Mouse (Mus musculus): ENCODE data around the gene Dlg4. TPM values are rescaled to one million over a fixed set of nuclear protein-coding genes. Genes with fewer than 3 reads are reported as not detected.

The Dlg4 gene
- total RNA-seq, 4 experiments from 2014 or later, result 3.3 to 6.9 (median 4.2) TPM

- no peak for DNase-seq (ENCODE audit: low spot score in 2 of 2)
Measured at GRCm38 (mm10) chr11:70019495-70020021, 2.8 kb downstream of the Dlg4 start.

GRCm38 (mm10) chr11:70020022-70020631 is 3.4 kb downstream of the Dlg4 start:
- no peak for DNase-seq (ENCODE audit: low spot score in 2 of 2)

- DNase-seq (ENCODE audit: low spot score in 2 of 2), result peak; percentile 66 to 71
Measured at GRCm38 (mm10) chr11:70020731-70021263, 4.1 kb downstream of the Dlg4 start.

- peak; percentile 98 for DNase-seq (ENCODE audit: low spot score in 2 of 2)
Measured at GRCm38 (mm10) chr11:70021264-70022132, 4.8 kb downstream of the Dlg4 start.

- DNase-seq (ENCODE audit: low spot score in 2 of 2), result no peak
Measured at GRCm38 (mm10) chr11:70023481-70024150, 6.9 kb downstream of the Dlg4 start.

DNA sequence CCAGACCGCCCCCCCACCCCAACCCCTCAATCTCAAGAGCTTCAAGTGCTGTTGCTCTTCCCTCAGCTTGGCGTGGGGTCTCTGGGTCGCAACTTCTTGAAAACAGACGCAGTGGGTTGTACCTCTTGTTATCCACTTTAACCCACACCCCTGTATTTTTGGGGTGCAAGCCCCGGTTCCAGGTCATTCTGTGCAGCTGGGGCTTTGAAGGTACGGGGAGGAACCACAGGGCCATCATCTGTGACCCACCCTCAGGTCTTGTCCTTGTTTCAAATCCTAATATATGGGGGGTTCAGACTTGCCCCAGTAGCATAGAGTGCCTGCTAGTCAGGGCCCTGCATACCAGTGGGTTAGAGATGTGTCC is 7.4 kb downstream of the Dlg4 start:
- DNase-seq (ENCODE audit: low spot score in 2 of 2), result no peak

DNA sequence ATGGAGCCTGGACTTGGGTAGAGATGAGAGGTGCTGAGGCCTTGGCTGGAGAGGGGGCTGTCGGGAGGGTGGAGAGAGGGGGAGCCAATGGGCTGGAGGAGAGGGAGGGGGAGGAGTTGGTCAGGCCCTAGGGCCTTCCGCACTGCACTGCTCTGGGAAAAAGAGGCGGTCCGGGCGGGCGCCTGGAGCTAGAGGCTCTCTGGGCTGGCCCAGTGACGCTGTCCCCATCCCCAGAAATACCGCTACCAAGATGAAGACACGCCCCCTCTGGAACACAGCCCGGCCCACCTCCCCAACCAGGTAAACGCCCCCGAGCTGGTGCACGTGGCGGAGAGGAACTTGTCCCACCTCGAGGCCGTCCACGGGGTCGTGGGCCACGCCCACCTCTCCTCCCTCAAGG is 9.9 kb downstream of the Dlg4 start:
- DNase-seq (ENCODE audit: low spot score in 2 of 2), result peak; percentile 33 to 65

DNA sequence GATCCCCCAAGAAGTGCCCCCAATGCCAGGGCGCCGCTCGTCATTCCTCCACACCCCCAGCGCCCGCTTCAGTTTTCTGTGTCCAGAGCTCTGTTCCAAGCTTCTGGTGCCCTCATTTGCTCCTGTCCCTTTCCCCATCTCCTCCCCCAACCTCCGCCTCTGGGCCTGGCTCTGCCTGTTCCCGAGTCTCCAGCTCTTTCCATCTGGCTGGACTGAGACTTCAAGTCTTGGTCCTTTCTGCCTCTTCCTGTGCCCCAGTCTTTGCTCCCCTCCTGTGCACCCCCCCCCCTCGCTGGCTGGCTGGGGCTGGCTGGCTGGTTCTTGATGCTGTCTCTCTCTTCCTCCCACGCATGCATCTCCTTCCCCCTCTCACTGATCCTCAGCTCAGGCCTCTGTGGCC is 10.7 kb downstream of the Dlg4 start:
- DNase-seq (ENCODE audit: low spot score in 2 of 2), result no peak

DNA sequence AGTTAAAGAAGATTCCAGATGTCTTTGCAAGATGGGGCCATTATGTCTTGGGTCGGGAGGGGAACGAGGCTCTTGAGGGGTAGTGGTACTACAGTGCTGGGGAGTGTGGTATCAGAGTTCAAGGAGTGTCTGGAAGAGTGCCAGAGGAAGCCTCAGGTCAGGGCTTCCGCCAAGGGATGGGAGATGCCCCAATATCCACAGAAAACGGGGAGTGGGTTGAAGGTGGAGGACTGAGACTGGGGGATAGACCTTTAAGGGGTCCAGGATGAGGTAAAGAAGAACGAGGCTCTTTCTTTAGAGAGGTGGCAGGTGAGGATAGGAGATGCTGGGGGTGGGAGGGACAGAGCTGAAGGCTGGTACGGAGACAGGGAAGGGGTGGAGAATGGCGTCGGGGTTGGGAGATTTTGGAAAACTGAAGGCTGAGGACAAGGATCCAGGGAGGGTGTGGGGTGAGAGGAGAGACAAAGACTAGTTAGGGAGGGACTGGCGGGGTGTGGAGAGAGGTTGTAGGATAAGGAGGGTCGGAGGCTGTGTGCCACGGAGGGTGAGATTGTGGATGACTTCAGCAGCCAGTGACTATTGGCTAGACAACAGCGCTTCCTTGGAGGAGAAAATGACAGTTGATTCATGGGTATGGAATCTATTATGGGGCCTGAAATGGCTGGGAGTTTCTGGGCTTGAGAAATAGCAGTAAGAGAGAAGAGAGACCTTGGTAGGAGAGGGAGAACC is 11.8 kb downstream of the Dlg4 start:
- DNase-seq (ENCODE audit: low spot score in 2 of 2), result no peak

DNA sequence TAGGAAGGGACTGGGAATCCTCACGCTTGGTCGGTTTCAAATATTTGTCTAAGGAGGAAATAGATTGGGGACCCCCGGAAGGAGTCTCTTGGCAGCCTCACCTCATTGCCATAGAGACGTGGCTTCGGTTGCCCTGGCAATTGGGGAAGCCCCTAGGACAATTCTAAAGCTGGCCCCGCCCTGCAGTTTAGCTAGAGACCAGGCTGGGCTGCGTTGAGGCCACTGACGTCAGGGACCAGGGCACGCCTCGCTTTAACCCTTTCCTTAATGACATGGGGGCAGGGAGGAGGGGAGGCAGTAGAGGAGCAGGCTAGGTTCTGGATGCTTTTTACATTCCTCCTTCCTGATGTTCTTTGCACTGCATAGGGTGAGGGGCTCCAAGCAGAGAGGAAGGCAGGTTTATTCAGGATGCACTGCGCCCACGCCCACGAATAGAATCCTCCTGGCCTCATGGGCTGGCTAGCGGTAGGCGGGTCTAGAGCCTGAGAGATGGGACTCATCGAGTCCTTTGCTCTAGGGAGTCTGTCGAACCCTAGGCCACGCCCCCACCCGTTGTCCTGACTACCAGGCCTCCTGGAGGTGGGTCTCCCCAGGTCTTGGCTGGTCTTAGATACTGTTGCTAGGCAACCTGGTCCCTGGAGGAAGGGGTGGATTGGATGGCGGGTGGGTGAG is 12.5 kb downstream of the Dlg4 start:
- peak; percentile 80 to 84 for DNase-seq (ENCODE audit: low spot score in 2 of 2)

DNA sequence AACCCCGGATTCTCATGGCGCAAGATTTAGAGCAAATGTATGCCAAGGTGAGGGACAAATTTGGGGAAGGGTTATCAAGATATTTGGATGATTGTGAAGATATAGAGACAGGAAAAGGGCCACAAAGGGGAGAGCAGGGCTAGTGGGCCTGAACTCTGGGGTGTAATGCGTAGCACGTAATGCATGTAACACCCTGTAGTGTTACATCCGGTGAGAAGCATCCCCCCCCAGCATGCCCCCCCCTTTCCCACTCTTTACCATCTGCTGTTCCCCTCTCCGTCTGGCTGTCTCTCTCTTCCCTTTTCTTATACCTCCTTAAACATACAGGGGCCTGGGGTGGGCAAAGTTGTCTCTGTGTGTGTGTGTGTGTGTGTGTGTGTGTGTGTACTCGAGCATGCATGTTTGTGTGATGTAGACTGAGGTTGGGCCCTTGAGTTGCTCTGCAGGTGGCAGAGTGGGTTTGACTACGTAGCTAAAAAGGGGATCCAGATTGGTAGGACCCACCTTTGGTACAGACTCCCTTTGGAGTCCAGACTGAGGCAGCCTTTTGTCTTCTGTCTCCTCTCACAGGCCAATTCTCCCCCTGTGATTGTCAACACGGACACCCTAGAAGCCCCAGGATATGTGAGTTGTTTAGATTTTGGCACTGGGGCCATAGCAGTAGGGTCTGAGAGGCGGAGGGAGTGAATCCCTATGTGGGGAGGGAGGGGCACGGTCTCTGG is 13.2 kb downstream of the Dlg4 start:
- DNase-seq (ENCODE audit: low spot score in 2 of 2), result no peak

DNA sequence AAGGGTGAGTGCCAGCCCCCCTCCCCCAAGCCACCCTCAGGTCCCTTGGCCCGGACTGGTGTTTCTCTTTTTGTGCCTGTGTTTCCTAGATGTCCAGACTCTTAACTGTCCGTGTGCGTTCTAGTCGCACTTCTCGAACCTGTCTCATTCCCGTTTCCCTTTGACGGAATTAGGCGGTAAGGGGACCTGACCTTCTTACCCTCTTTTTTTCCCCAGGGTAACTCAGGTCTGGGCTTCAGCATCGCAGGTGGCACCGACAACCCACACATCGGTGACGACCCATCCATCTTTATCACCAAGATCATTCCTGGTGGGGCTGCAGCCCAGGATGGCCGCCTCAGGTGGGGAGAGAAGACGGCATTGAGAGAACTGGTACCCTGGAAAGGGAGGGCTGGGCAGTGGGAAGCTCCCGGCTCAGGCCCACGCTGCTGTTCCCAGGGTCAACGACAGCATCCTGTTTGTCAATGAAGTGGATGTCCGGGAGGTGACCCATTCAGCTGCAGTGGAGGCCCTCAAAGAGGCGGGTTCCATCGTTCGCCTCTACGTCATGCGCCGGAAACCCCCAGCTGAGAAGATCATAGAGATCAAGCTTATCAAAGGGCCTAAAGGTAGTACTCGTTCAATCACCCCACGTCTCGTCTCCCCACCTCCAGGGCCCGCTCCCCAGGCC is 14.0 kb downstream of the Dlg4 start:
- no peak for DNase-seq (ENCODE audit: low spot score in 2 of 2)

- DNase-seq (ENCODE audit: low spot score in 2 of 2), result no peak
Measured at GRCm38 (mm10) chr11:70031321-70031670, 14.6 kb downstream of the Dlg4 start.

DNA sequence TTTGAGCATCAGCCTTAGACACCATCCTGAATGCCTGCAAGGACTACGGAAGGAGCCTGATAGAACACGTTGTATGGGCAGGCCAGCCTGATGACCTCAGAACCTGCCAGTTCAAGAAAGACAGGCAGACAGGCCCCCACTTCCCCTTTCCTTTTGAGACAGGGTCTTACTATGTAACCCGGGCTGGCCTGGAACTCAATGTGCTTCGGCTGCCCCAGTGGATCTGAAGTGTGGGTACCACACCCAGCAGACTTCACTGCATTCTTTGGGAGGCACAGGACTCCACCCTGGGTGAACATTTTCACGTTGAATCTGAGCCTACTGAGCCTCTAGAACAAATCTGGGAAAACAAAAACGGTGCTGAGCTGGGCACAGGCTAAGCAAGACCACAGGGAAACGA is 21.4 kb downstream of the Dlg4 start:
- no peak for DNase-seq (ENCODE audit: low spot score in 2 of 2)

DNA sequence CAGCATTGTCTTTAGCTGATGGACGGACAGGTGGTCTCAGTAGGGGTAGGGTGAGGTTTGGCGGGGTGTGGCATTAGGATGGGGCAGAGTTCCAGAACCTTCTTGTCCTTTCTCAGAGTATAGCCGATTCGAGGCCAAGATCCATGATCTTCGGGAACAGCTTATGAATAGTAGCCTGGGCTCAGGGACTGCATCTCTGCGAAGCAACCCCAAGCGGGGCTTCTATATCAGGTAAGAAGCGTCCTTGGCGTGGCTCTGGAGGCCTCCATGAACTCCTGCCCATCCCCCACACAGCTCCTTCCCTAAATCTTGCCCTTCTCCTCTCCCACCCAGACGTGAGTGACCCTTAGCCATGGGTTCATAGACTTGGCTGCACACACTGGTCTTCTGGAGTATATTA is 22.9 kb downstream of the Dlg4 start:
- DNase-seq (ENCODE audit: low spot score in 2 of 2), result no peak

GRCm38 (mm10) chr11:70040184-70040583 is 23.4 kb downstream of the Dlg4 start:
- no peak for DNase-seq (ENCODE audit: low spot score in 2 of 2)

DNA sequence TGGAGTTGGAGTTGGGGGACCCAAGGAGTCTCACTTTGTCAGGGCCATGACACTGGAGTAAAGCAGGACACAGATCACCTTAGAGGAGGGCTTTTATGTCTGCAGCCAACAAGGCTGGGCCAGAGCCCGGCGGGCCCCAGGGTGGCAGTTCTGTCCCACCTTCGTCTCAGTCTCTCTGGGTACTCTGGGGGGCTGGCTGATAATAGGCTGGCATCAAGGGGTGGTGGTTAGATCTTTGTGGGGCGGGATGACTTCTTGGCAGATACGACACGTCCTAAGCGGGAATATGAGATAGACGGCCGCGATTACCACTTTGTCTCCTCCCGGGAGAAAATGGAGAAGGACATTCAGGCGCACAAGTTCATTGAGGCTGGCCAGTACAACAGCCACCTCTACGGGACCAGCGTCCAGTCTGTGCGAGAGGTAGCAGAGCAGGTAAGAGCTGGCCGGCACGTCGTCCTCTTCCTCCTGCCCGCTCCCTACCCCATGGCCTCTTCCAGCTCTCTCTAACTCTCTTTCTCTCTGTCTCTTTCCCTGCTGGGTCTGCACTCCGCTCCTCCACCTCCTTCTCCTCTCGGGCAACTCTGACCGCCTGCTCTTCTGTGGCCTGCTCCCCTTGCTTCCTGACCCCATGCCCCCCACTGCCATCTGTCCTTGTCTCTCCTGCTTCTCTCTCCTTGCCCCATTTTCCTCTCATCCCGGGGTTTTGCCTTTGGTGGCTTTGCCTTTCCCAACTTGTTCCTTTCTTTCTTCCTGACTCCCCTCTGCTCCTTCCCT is 25.8 kb downstream of the Dlg4 start:
- DNase-seq (ENCODE audit: low spot score in 2 of 2), result no peak

DNA sequence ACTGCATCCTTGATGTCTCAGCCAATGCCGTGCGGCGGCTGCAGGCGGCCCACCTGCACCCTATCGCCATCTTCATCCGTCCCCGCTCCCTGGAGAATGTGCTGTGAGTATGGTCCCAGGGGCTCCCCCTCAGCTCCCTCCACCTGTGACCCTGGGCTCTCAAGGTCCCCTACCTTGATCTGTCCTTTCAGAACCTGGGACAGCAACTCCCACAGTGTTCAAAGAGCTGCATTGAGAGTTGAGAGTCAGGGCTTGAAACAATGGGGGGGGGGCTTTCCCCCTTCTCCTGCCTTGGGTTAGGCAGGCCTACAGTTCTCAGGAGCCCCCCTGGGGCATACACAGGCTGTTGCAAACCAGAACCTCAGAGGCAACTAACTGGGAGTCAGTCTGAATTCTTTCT is 26.9 kb downstream of the Dlg4 start:
- no peak for DNase-seq (ENCODE audit: low spot score in 2 of 2)

DNA sequence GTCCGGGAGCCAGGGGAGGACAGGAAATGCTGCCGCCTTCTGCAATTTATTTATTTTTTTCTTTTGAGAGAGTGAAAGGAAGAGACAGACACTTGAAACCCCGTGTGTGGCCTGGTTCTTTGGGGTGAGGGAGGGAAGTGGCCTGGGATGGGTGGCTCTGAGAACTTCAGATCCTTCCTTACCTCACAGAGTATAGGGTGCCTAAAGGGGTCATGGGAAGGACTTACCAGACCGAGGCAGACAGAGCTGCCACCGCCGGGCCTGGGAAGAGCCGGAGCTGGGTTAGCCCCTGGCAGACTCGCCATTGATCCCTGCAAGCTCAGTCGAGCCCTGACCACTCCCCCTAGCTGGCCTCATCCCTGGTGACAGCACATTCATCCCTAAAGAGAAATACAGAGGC is 28.7 kb downstream of the Dlg4 start:
- DNase-seq (ENCODE audit: low spot score in 2 of 2), result no peak
